Mouse (Mus musculus): ENCODE data around the gene Ntn3.

DNA sequence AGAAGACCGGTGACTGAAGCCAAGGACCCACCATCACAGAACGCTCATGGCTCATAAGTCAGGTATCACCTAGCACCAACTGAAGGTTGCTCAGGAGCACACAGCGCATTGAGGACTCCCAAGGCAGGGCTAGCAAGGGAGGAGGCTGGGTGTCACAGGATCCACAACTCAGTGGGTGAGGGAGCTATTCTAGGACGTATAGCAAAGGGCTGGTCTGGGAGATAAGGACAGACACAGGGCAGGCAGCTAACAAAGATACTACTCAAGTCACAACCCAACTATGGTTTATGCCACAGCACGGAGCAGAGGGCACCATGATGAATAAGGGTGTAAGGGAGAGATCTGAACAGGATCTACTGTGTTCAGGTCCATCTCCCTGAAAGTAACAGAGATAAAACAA is 16.5 kb upstream of the Ntn3 start:
- TF ChIP-seq CTCF (IDR thresholded peaks at IDR 0.05; ENCODE audit: borderline replicate concordance, insufficient read depth, low read depth, low read length) = 0 out of 2 replicates have a peak, but pooled peaks have one; percentile 3
- TF ChIP-seq POLR2A (IDR thresholded peaks at IDR 0.05; ENCODE audit: borderline replicate concordance, insufficient read depth, low read length) = no peak

All from cerebellum, adult 2 months (tissue).